Mouse (Mus musculus): ENCODE results near the gene Sp6.

Sp6 gene

DNA sequence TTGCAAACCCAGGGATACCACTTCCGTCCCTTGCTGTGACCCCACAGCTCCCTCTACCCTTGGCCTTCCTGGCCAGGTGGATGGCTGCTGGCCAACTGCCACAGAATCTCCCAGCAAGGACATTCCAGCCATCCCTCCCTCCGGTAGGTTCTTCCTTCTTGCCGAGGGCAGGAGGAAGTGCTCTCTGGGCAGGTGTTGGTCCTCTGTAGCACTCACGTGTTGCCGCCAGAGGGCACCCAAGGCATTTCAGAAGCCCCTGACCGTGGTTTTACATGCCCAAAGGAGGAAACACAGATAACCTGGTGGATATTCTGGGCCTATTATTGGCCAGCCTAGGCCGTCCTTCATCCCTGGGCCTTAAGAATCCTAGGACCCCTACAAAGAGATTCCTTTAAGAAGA, 30.8 kb upstream of the Sp6 start:
- DNase-seq (ENCODE audit: low spot score in 2 of 2): peak; percentile 56 to 79

DNA sequence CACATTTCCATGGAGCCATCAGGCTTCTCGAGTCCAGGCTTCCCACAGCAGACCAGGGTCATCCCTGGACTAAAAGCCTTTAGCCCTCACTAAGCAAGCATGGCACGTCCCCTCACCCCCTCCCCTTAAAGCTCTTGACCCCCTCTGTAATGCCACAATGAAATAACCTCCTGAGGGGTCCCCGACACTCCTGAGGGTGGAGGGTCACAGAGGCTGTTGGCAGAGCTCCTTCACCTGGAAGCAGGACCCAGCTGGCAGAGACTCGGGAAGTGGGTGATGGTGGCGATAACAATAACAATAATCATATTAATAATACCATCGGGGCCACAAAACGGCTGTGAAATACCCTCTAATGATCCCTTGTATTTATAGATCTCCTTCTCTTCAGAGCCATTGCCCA, 30.3 kb upstream of the Sp6 start, which contains the start of gene Sp2:
TSS of gene Sp2 (minus strand) at position 101 of the 400 bp plus-strand sequence.
- DNase-seq (ENCODE audit: low spot score in 2 of 2): no peak

DNA sequence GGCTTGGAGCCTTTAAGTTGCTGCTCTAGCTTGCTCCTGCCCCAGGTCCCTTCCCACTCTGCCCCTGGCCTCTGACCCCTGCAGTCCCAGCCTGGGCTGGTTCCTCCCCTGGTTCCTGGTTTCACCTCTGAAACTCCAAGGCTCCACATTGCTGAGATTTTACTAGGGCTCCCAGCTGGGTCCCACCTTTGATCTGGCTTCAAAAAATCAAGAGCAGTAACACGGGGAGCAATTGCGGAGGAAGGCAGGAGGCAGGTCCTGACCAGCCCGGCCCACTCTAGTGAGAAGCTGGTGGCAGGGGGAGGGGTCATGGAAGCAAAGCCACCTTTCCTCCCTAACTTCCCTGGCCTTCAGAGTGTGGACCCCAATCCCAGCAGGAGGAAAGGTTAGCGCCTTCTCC, 28.3 kb upstream of the Sp6 start:
- DNase-seq (ENCODE audit: low spot score in 2 of 2): no peak

DNA sequence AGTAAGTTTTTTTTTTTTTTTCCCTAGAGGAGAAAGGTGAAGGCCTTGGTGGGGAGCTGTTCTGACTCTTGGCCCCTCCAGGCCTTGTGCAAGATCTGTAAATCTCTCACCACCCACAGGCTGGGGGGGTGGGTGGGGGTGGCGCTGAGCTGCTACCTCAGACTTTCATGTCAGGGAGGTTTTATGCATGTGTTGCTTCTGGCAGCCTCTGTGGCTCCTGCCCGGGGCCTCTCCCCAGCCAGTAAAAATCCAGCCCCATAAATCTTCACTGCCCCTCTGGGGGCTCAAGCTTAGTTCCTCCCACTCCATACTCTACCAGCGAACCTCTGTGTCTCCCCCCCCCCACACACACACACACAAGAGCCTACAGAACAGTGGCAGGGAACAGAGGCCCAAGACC, 26.7 kb upstream of the Sp6 start:
- DNase-seq (ENCODE audit: low spot score in 2 of 2): no peak

DNA sequence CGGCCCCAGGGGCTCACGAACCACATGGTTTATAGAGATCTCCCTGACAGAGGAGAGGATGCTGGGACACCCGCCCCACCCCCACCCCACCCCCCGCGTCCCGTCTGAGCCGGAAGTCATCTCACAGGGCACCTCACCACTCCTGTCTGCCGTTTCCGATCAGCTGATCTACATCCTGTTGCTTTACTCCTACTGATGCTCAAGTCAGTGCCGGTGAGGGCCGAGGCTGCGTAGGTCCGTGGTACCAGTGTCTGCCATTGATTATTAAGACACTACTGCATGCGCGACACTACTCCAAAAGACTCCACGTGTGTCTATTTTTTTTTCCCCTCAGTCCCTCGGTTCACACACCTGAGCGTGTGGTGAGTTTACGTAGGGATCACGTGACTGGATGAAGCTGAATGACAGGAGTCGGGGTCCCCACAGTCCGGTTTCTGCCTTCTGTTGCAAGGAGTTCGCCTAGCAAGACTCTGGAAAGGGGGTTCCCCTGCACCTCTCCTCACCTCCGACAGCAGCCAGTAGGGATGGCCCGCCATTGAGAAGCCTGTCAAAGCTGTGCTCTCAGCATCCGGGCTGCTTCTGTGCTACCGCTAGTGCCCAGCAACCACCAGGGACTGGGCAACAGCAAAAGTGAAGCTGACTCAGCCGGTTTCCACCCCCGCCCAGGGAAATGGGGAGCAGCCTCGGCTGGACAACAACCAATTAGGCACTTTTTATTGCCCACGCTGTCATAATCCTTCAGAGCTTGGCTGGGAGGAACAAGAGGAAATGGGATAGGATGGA, 25.1 kb upstream of the Sp6 start:
- no peak for DNase-seq (ENCODE audit: low spot score in 2 of 2)

DNA sequence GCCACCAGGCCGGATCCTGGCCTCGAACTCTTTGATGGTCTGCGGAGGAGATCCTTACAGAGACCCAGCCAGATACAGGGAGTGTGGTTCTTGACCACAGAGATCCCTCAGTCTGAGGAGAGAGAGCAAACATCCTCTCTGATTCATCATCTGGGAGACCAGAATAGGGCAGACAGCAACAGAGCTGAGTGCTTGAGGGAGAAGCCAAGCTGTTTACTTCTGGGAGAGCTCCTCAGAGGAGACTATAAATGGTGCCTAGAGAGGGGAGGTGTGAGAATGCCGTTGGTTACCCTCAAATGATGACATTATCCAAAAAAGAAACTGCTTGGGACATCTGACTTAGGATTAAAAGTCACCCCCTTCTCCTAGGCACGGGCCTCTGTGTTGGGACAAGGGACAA, 21.7 kb upstream of the Sp6 start:
- no peak for DNase-seq (ENCODE audit: low spot score in 2 of 2)

DNA sequence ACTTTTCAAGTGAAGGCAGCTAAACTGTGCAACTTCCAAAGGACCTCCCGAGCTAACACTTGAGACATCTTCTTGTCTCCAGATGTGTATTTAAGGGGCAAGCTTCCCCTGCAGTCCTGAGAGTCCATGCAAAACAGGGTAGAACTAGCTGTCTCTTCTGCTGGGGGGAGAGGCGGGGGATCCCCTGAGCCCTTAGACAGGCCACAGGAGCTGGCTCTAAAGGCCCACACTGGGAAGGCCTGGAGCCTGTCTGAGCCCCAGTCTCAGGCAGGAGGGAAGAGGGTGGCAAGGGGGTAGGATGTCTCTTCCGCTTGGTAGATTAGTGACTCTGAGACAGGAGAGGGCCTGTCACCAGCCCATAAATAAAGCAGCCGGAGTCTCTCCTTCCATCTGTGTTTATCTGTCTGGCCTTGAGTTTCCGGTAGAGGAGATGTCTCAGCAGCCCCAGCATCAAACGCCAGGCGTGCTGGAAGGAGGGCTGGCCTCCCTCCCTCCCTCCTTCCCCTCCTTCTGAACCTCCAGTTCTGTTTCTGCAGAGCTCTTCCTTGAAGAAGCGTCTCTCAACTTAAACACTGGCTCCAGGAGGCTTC, 20.4 kb upstream of the Sp6 start:
- no peak for DNase-seq (ENCODE audit: low spot score in 2 of 2)

DNA sequence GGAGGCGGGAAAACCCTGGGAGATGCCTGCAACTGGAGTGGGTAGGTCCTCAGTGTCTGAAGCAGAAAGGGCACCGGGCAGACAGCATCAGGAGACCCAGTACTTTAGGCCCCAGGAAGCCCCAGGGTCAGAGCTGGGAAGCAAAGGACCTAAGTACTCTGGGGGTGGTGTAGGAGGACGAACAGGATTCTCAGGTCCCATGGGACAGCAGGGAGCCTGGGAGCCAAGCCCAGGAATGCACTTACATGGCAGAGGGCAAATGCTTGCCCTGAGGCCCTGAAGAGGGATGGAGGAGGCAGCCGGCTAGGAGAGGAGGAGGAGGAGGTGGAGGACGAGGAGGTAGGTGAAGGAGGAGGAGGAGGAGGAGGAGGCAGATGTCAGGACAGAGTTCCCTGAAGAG, 18.2 kb upstream of the Sp6 start:
- DNase-seq (ENCODE audit: low spot score in 2 of 2): no peak

DNA sequence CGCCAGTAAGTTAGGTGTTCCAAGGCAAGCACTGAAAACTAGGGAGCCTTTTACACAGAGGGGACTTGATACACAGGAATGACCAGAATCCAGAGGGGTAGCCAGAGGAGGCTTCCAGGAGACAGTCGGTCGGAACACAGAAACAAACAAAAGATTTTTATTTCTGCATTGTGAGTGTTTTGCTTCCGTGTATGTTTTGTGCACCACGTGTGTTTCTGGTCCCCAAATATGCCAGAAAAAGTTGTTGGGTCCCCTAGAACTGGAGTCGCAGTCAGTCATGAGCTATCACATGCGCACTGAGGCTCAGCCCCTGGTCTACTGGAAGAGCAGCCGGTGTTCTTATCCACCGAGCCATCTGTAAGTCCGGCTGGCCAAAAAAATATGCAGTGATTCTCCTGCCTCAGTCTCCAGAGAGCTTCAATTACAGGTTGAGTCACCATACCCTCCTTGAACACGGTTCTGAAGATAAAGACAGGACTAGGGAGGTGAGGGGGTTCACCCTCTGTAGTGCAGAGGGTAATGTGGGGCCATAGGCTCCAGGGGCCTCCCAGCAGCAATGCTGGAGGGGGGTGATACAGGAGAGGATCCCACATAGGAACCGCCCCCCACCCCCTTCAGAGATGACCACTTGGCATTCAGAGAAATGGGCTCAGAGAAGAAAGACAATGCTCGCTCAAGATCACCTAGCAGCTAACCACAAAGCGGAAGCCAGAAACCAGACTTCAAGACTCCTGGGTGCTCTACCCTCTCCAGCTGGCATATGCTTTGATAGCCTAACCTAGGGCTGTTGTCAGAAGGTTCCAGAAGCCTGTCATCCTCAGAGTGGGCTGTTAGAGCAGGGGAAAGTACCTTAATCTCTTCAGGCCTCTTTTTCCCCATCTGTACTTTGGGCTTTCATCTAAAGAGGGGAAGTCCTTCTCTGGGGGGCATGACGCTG, 17.1 kb upstream of the Sp6 start:
- DNase-seq (ENCODE audit: low spot score in 2 of 2): no peak

DNA sequence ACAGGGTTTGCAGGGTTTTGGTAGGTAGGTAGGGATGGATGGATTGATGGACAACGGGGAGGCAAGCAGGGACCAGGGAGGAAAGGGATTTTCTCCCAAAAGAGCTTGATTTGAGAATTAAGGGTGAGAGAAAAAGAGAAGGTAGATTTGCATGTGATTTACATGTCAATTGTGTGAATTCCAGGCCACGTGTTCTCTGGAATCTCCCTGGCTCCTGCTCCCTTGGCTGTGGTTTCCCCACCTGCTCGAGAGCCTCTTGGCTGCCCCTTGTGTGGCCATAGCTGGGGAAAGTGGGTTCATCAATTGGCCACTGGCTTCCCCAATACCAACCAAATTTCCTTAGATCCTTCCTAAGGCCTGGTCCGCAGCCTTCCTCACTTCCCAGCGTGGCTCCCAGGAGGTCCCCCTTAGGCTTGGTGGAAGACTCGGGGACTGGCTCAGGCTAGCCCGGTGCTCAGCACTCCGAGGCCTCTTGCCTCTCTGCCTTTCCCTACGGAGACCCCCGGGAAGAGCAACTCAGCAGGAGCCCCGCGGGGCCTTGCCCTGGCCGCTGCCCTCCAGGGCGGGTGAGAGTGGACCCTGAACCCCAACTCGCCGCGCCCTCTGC, 16.3 kb upstream of the Sp6 start:
- no peak for DNase-seq (ENCODE audit: low spot score in 2 of 2)

DNA sequence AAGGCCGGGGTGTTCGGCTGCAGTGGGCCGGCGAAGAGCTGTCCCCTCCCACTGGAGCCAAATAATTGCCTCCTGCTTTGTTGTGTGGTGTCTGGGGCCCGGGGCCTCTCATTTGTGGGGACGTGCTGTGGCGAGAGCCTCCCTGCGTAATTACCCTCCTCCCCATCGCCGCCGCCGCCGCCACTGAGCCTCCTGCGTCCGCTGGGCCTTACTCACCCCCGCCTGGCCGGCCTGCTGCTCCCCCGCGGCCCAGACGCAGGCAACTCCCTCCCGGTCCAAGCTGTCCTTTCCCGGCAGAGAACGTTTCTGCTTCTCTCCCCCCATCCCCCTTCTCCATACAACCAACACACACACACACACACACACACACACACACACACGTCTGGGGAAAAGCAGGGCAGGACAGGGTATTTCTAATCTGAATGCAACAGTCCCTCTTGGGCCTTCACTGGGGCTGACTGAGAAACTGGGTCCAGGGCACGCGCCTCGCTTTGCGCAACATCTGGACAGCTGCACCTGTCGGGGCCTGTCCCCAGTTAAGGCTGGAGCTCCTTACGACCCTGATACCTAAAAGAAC, 15.7 kb upstream of the Sp6 start:
- no peak for DNase-seq (ENCODE audit: low spot score in 2 of 2)

DNA sequence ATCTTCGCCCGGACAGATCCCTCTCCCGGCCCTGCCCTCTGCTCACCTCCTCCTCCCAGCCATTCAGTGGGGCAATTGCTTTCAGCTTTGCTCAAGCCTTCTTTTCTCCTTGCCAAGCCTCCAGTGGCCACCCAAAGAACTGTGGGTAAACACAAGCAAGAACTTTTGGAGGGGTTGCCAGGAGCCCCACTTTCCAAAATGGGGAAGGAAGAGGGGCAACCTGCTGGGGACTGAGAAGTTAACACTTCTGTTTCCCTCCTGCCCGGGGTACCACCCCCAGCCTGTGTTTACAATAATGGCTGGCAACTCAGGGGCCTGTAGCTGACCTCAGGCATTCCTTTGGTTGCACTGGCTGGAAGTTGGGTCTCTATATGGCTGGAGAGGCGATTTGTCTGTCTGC, 10.0 kb upstream of the Sp6 start:
- DNase-seq (ENCODE audit: low spot score in 2 of 2): no peak

DNA sequence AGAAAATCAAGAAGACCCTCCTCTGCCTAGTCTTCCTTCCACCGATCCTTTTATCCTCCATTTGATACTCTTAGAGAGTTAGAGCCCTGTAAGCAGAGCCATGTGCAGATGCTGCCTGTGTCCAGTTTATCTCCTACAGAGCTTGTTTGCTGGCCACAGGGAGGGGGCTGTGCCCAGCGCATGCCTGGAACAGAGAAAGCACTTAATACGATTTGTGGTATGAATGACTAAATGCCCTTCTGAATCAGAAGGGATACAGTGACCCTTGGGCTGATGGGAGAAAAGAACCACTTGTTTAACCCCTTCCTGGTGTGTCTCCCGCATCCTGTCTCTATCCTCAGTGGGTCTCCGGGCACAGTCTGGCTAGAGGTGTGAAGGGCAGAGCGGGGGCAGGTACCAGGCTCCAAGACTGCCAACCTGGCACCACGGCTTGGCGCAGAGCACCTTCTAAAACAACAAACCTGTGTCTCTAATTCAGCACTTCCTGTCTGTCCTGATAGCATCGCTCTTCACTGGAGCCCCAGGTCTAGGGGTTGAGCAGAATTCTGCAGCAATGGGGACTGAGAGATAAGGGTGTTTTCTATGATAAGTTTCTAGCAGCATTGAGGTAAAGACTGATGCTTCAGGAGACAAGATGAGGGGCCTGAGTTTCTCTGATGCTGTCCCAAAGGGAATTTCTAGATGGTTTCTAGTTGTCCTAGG, 6.0 kb upstream of the Sp6 start:
- DNase-seq (ENCODE audit: low spot score in 2 of 2): no peak

DNA sequence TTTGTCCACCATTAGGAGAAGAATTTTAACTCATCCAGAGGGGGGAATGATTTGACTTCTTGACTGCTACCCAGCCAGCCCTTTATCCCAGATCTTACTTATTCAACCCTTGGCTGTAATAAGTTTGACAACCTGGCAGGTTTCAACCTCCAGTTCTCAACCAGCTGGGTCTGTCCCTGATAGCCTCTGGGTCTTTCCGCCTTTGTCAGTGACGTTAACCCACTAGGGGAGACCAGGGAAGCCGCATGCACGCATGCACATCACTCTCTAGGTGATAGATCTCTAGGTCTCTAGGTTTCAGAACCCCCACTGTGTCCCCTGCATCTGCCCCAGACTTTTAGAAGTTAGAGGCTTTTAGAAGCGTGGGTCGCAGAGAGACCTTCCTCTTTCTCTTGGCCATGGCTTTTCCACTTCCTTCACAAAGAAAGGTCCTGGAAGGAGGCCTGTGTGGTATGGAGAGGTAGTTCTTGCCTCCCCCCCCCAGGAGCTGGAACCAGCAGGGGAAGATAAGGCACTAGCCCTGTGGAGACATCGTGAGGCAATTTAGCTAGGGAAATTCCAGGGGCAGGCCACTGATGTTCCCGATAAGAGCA, 3.9 kb upstream of the Sp6 start:
- no peak for DNase-seq (ENCODE audit: low spot score in 2 of 2)

DNA sequence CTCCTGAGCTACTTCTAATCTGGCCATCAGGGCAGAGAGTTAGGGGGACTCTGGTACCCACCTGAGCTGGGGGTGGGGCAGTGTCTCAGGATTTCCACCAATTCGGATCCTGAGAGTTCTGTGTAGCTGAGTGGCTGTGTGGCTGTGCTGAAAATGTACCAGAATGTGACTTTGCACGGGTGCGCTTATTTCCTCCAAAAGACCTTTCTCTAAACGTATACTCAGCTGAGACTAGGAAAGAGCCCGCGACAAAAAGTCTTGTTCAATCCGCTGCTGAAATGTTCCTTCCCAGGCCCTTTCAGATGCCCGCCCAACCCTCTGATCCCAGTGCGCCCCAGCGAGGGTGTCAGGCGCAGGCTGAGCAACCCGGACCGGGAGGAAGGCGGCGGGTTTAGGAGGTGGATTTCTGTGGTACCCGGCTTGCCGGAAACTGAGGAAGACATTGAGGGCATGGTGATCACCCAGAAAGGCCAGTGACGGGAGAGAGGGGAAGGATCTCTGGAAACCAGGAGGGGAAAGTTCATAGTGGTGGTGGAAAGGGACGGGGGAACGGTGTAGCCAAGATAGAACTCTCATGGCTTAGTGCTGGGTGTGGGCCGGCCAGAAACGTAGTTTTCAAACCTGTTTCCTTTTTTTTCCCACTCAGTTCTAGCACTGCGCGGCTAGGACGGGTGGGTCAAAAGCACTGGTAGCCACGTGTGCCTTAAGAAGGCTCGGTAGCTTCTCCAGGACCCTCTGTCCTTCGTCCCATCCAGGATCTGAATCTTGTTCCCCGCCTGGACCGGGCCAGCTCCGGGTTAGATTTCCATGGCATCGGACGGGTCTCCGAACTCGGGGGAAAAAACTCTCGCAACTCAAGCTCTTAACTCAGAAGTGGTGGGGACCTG, 4.7 kb downstream of the Sp6 start:
- no peak for DNase-seq (ENCODE audit: low spot score in 2 of 2)

DNA sequence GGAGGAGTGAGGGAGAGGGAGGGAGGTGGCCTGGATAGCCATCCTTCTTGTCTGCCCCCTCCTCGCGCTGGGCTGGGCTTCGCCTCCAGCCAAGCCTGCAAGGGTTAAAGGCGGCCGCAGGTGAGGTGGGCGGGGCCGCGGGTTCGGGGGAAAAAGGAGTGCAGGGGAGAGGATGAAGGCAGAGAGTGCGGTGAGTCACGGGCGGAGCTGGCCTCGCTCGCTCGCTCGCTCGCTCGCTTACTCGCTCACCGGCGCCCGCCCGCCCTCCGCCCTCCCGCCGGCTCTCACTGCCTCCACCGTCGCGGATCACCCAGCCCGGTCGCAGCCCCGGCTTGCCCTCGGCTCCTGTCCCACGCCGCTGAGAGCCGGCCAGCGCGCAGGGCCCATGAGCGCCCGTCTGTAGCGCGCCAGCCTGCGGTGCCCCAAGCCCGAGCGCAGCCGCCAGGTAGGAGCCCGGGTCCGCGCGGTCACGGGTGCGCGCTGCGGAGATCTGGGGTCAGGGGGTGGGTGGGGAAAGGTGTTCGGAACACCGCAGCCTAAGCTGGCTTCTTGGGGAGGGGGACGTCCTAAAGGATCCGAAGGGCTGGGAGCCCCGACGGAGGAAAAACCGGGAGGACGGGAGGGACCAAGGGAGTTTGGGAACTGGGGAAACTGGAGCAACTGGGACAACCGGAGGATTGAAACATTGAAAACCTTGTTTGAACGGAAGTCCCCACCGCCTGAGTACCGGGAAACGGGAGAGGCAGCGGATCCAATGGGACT, 5.6 kb downstream of the Sp6 start:
- no peak for DNase-seq (ENCODE audit: low spot score in 2 of 2)

DNA sequence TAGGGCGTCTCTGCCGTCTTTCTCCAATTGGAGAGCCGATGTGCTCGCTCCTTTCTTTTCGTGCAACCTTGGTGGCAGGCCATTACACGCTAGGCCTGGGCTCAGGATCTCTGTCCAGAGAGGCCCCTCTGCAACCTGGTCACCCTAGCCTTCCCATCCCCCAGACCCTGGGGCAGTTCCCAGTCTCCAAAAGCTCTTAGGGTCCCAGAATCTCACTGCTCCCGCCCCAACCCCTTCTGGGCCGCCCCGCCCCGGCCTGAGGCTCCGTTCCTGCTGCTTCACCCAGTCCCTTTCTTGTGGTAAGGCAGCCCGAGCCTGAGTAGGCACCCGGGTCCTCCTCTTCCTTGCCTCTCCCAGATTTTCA, 6.1 kb downstream of the Sp6 start:
- DNase-seq (ENCODE audit: low spot score in 2 of 2): no peak

DNA sequence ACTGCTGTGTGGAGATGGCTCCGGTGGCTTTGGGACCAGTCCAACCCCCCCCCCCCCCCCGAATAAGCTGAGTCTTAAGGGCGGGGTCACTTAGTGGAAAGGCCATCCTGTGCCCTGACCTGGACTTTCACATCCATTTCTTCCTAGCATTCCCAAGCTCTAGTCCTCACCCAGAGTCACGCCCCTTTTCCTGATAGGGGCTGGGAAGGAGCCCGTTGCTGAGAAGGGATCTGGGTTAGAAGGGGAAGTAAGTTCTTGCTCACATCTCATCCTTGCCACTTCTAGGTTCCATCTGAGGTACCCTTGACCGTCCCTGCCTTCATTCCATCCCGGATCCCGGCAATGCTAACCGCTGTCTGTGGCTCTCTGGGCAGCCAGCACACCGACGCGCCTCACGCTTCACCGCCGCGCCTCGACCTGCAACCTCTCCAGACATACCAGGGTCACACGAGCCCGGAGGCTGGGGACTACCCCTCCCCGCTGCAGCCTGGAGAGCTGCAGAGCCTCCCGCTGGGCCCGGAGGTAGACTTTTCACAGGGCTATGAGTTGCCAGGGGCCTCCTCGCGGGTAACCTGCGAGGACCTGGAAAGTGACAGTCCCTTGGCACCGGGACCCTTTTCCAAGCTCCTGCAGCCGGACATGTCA, 8.0 kb downstream of the Sp6 start:
- no peak for DNase-seq (ENCODE audit: low spot score in 2 of 2)
